Mouse (Mus musculus) kidney, embryonic 15.5 days (tissue): ENCODE measurements at regions not wholly inside any gene's neighbourhood (a gene's known extent, or its start where the extent isn't known, plus 50 kb on each side); places are given as distances from the start of the nearest gene placed in this dataset.

Experiments used
- ATAC-seq: fragments of 200-750 bp; cut with Nextera tagmentation; replicated peaks from 2 replicates; pipeline ENCODE4 v1.8.0; 2017; ENCODE audit warnings: moderate TSS enrichment; ENCODE audit not compliant: low FRiP score
- H3K27ac ChIP-seq: fragments of 300-500 bp; sonication (generic); 2 replicates; pipeline ENCODE4 v1.5.1; 2015; ENCODE audit warnings: mild to moderate bottlenecking, inconsistent platforms
- H3K27me3 ChIP-seq: fragments of 300-500 bp; sonication (generic); 2 replicates; pipeline ENCODE4 v1.6.1; 2015; ENCODE audit warnings: inconsistent platforms
- H3K36me3 ChIP-seq: fragments of 300-500 bp; sonication (generic); 2 replicates; pipeline ENCODE4 v1.6.1; 2015; ENCODE audit warnings: inconsistent platforms
- H3K4me1 ChIP-seq: fragments of 300-500 bp; sonication (generic); 2 replicates; pipeline ENCODE4 v1.6.1; 2015; ENCODE audit warnings: inconsistent platforms
- H3K4me2 ChIP-seq: fragments of 300-500 bp; sonication (generic); 2 replicates; pipeline ENCODE4 v1.6.1; 2015; ENCODE audit warnings: moderate library complexity, mild to moderate bottlenecking, inconsistent platforms
- H3K4me3 ChIP-seq: fragments of 300-500 bp; sonication (generic); replicated peaks from 2 replicates; pipeline ENCODE4 v1.5.1; 2015; ENCODE audit warnings: mild to moderate bottlenecking, inconsistent platforms
- H3K9ac ChIP-seq: fragments of 300-500 bp; sonication (generic); 2 replicates; pipeline ENCODE4 v1.6.1; 2015; ENCODE audit warnings: mild to moderate bottlenecking, inconsistent platforms
- H3K9me3 ChIP-seq: fragments of 300-500 bp; sonication (generic); replicated peaks from 2 replicates; pipeline ENCODE4 v1.6.1; 2016; ENCODE audit warnings: inconsistent platforms
- WGBS: fragments of 180-500 bp; shearing (Covaris S2); methylation state at CpG from one replicate; pipeline ENCODE4 v1.1.7; 2015; ENCODE audit warnings: mixed read lengths; 5-methylcytosine and 5-hydroxymethylcytosine counted together

DNA sequence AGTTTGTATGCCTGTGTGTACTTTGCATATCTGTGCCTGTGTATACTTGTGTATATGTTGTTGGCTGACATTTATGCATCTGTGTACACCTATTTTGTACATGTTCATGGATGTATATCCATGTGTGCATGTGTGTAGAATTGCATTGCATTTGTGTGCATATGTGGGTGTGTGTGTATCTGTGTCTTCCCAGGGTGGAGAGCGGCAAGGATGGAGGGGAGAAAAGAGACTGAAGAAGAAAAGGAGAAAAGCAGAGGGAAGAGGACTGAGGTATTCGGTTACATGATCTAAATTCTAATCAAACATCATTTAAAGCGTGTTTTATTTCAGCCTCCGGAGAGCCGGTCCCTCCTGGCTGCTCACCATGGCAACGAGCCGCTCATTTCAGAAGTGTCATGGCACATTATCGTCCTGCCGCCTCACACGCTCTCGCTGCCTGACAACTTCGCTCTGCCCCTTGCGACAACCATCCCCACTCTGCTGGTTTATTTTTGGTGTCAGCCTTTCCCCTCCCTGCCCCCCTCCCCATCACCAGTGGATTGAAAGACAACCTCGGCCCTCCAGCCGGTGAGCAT lies 58.6 kb downstream of the Mrm1 start:
- no peak overlapping the region for H3K4me2 ChIP-seq
- peaks cover 27% of the 10 kb centered on the region for H3K4me1 ChIP-seq
- ATAC-seq, result no peak
- no peaks in the 10 kb centered on the region for H3K36me3 ChIP-seq
- H3K27ac ChIP-seq, result no peak overlapping the region
- H3K4me3 ChIP-seq, result no peak overlapping the region
- peaks cover 42% of the 10 kb centered on the region for H3K27me3 ChIP-seq
- 25% methylated on average over 15 of the region's 15 CpGs for WGBS
- H3K9ac ChIP-seq, result no peak overlapping the region
- H3K9me3 ChIP-seq, result no peaks in the 10 kb centered on the region

DNA sequence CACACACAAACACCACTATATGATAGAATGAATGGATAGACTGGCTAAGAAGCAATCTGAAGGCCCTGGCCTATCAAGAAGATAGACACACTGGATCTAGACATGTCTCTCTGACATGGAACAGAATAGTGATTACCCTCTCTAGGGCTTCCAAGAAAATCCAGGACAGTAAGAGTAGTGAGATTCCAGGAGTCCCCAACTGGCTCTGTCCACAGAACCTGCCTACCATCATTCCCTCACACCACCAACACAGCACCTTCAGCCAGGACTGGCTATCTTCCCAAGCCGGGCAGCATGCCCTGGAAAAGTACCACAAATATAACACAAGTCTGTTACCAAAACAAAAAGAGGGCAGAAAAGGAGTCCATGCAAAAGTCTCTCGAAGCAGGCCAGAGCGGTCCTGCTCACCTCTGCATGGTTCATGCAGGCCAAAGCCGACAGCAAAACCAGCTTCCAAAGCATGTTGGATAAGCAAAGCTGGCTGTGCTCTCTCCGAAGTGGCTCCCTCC lies 59.8 kb downstream of the Mrm1 start:
- Histone ChIP-seq H3K27me3 (peaks cover 33% of the 10 kb centered on the region), H3K27ac (no peak overlapping the region), H3K9me3 (no peaks in the 10 kb centered on the region), H3K4me1 (peaks cover 16% of the 10 kb centered on the region), H3K4me3 (no peak overlapping the region), H3K36me3 (no peaks in the 10 kb centered on the region), H3K4me2 (no peak overlapping the region), H3K9ac (no peak overlapping the region)
- 86% methylated on average over 5 of the region's 5 CpGs for WGBS
- ATAC-seq, result no peak

DNA sequence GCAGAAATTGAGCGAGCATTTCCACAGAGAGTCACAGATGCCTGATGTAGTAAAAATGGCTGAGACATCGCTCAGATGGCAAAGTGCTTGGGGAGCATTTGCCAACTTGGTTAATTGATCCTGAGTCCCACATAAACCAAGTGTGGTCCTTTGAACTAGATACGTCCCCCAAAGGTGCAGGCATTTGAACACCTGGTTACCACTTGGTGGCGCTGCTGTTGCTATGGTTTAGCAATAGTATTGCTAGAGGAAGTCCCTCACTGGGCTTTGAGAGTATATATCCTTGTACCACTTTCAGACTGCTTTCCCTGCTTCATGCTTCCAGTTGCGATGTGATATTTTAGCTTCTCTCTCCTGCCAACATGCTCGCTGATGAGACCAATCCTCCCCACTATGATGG lies 67.3 kb downstream of the Mrm1 start:
- Histone ChIP-seq H3K9me3 (no peaks in the 10 kb centered on the region), H3K4me3 (no peak overlapping the region), H3K27ac (no peak overlapping the region), H3K9ac (no peak overlapping the region), H3K36me3 (no peaks in the 10 kb centered on the region), H3K4me1 (peaks cover 5% of the 10 kb centered on the region; the same call in 1 of the 2 replicates), H3K27me3 (peaks cover 2% of the 10 kb centered on the region; the same call in 1 of the 2 replicates), H3K4me2 (no peak overlapping the region)
- 81% methylated on average over 6 of the region's 6 CpGs for WGBS
- no peak for ATAC-seq

DNA sequence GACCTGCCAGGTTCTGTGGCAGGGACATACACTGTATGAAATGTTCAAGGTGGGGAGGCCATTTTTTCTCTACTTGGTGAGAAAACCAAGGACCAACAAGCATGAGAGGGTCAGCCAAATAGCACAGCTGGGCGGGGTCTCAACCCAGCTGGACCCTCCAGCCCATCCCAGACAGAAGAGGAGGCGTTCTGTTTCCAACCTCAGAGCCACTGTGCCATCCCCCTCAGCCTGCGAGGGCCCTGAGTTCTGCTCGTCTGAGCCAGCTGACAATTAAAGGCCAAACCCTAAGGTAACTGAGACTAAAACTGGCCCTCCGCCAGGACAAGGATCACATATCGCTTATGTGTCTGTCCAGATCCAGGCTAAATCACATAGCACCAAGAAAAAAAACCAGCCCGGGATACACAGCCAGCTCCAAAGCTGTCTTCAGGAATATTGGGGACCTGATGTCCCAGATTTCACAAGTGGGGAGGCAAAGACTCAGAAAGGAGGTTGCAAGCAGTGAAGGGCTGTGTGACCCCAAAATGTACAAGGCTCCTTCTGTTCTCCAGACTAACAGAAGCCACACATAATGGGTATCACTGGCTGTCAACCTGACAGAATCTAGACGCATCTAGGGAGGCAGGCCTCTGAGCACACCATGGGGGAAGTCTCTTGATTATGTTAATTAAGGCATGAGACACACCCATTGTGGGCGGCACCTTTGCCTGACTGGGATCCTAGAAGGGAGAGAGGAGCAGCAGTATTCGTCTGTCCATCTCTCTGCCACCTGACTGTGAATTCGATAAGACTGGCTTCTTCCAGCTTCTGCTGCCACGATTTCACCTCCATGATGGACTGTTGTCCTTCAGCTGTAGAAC lies 69.6 kb downstream of the Mrm1 start:
- no peak overlapping the region for H3K4me3 ChIP-seq
- no peak overlapping the region for H3K27ac ChIP-seq
- H3K36me3 ChIP-seq, result no peaks in the 10 kb centered on the region

DNA sequence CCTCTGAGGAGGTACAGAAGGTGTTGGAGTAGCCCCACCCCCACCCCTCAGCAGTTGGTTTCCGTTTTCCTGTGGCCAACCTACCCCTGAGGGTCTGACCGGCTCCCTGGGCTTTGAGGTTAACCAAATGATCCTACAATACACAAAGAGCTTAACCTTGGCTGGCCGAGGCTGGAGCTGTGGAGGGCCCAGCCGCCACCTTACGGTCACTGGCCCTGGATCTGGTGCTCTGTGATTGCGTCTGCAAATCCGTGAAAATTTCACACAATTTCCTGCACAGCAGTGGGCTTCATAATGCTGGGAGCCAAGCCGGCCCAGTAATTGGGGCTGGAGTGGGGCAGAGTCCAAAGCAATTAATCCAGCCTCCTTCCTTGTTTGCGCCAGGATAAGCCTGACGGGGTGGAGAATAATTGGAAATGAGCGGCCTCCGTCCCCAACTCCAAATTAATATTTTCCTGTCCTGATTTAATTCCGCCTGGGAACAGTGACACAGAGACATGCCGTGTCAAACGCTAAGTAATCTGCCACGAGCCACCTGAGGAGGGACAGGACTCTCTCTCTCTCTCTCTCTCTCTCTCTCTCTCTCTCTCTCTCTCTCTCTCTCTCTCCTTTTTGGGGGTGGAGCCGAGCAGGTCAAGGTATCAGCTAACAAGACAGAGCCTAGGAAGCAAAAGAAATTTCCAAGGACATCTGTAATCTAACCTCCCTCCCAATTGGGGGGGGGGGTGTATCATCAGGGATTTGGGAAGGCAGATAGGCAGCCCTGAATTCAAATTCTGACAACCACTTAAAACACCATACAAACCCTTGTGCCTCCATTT lies 80.3 kb downstream of the Mrm1 start:
- peak overlapping the region; percentile 19 for H3K4me2 ChIP-seq
- no peak for ATAC-seq
- WGBS, result 15% methylated on average over 17 of the region's 17 CpGs

More for the DNA sequence above, 69.6 kb downstream of the Mrm1 start:
- ATAC-seq, result no peak
- H3K27me3 ChIP-seq, result peaks cover 5% of the 10 kb centered on the region; the same call in 1 of the 2 replicates
- no peak overlapping the region for H3K4me2 ChIP-seq
- no peak overlapping the region for H3K9ac ChIP-seq
- H3K9me3 ChIP-seq, result no peaks in the 10 kb centered on the region
- H3K4me1 ChIP-seq, result peaks cover 11% of the 10 kb centered on the region
- 34% methylated on average over 12 of the region's 12 CpGs for WGBS

DNA sequence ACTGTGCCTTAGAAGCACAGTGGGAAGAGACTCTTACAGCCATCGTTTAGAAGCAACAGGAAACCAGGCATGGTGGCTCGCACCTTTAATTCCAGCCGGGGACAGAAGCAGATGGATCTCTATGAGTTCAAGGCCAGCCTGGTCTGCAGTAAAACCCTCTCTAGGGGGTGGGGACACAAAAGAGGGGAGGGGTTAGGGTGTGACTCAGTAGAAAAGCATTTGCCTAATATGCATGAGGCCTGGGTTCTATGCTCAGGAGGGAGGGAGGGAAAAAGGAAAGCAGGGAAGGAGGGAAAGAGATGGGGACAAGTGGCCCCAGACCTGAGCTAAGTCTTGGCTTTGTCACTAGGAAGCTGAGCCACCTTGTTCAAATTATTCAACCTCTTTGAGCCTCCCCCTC lies 81.2 kb downstream of the Mrm1 start:
- WGBS, result 42% methylated on average over 3 of the region's 3 CpGs
- no peak overlapping the region for H3K4me2 ChIP-seq
- H3K27ac ChIP-seq, result no peak overlapping the region
- peaks cover 11% of the 10 kb centered on the region; the same call in 1 of the 2 replicates for H3K27me3 ChIP-seq
- H3K36me3 ChIP-seq, result no peaks in the 10 kb centered on the region
- no peak overlapping the region for H3K9ac ChIP-seq
- peaks cover 5% of the 10 kb centered on the region for H3K4me1 ChIP-seq
- no peak overlapping the region for H3K4me3 ChIP-seq
- no peaks in the 10 kb centered on the region for H3K9me3 ChIP-seq
- ATAC-seq, result no peak

More for the DNA sequence above, 80.3 kb downstream of the Mrm1 start:
- peaks cover 5% of the 10 kb centered on the region for H3K4me1 ChIP-seq
- H3K9ac ChIP-seq, result no peak overlapping the region
- no peak overlapping the region for H3K4me3 ChIP-seq
- H3K27ac ChIP-seq, result peak overlapping the region; percentile 51; the same call in 1 of the 2 replicates
- no peaks in the 10 kb centered on the region for H3K36me3 ChIP-seq
- peaks cover 11% of the 10 kb centered on the region; the same call in 1 of the 2 replicates for H3K27me3 ChIP-seq
- H3K9me3 ChIP-seq, result no peaks in the 10 kb centered on the region

DNA sequence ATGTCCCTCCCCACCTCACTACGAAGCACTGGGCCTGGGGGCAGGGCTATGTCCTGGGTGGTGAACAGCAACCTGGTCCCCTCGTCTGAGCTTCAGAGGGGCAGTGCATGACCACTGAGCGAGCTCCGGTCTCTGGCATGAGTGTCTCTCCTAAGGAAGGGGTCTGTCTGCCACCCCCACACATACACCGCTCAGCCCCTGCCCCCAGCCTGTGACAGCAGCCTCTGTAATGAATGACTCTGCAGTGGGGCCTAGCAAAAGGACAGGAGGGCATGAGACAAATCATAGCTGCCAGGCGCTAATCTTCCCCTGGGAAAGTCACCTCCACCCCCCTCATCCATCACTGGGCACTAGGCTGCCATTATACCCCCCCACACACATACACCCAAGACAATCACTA lies 87.4 kb downstream of the Mrm1 start:
- no peak for ATAC-seq
- 59% methylated on average over 6 of the region's 6 CpGs for WGBS
- H3K36me3 ChIP-seq, result no peaks in the 10 kb centered on the region

DNA sequence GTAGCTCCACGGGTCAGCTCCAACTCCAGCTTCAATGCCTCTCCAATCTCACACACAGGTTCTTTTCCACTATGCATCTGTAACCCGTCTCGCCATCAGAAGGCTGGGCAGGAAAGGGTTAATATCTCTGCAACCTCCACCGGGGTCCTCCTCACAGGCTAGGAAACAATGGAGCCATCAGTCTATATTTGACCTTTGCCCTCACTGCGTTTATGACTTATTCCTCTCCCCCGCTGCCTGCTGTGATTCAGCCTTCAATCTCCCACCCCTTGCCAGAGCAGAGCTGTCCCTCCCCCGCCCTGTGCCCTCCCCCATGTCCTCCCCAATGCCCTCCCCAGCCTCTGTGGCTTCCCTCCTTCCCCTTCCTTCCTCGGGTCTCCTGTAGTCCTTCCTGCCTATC lies 89.1 kb downstream of the Mrm1 start:
- 31% methylated on average over 8 of the region's 8 CpGs for WGBS

More for the DNA sequence above, 87.4 kb downstream of the Mrm1 start:
- H3K4me3 ChIP-seq, result no peak overlapping the region
- no peak overlapping the region for H3K27ac ChIP-seq
- H3K27me3 ChIP-seq, result peaks cover 13% of the 10 kb centered on the region; the same call in 1 of the 2 replicates
- no peak overlapping the region for H3K9ac ChIP-seq
- H3K4me1 ChIP-seq, result no peaks in the 10 kb centered on the region
- no peak overlapping the region for H3K4me2 ChIP-seq
- H3K9me3 ChIP-seq, result no peaks in the 10 kb centered on the region

DNA sequence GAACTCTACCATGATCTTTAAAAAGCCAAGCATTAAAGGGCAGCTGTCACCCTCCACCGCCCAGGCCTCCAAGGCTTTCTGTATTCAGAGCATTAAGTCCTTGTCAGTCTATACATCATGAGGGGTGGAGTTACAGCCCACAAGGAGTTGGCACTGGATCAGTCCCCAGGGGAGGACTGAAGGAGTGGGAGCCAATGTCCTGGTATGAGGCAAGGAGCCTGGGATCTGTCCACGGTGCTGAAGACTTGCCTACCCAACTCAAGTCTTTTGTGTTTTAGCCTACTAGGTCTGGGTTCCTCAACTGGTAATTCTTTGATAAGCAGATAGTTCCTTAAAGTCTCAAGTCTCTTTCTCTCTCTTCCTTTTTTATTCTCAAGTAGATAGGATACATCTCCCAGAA lies 90.1 kb downstream of the Mrm1 start:
- no peak overlapping the region for H3K4me3 ChIP-seq
- ATAC-seq, result no peak
- H3K27me3 ChIP-seq, result peaks cover 25% of the 10 kb centered on the region; the same call in 1 of the 2 replicates
- no peaks in the 10 kb centered on the region for H3K9me3 ChIP-seq
- H3K36me3 ChIP-seq, result no peaks in the 10 kb centered on the region
- 11% methylated on average over 2 of the region's 2 CpGs for WGBS
- no peak overlapping the region for H3K27ac ChIP-seq
- H3K9ac ChIP-seq, result no peak overlapping the region
- no peak overlapping the region for H3K4me2 ChIP-seq
- no peaks in the 10 kb centered on the region for H3K4me1 ChIP-seq

More for the DNA sequence above, 89.1 kb downstream of the Mrm1 start:
- Histone ChIP-seq H3K4me2 (no peak overlapping the region), H3K9ac (no peak overlapping the region), H3K36me3 (no peaks in the 10 kb centered on the region), H3K27me3 (peaks cover 18% of the 10 kb centered on the region; the same call in 1 of the 2 replicates), H3K4me3 (no peak overlapping the region), H3K9me3 (no peaks in the 10 kb centered on the region), H3K27ac (no peak overlapping the region), H3K4me1 (no peaks in the 10 kb centered on the region)
- ATAC-seq, result no peak

DNA sequence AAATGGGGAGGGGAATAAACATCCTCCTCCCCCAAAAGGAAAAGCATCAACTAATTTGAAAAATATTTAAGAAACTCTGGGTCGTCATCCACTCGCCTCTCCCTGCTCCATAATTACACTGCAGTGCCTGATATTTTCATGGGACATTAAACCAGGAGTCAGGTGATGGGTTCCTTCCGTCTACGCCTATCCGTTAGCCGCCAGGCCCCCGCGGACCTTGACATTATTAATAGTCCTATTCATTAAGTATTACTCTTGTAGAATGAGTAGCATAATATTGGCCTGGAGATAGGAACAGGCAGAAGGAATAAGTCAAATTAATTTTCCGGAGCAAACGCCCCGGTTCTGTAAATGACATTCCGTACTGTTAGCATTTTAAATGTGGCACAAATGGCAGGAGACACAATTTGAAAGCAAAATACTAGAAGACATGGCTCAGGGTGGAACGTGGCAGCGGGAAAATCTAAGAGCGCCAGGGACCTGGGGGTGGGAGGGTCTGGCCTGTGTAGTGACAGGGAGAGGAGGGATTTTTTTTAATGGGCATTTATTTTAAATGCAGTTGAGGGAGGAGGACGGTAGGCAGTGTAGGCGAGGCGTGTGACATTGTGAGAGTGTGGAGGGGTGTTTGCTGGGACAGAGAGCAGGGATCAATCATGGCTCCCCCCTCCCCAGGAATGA lies 93.2 kb downstream of the Mrm1 start:
- 55% methylated on average over 18 of the region's 18 CpGs for WGBS
- no peaks in the 10 kb centered on the region for H3K9me3 ChIP-seq
- no peak overlapping the region for H3K4me3 ChIP-seq
- no peak for ATAC-seq
- no peak overlapping the region for H3K9ac ChIP-seq
- peaks cover 26% of the 10 kb centered on the region for H3K27me3 ChIP-seq
- no peak overlapping the region for H3K27ac ChIP-seq
- H3K36me3 ChIP-seq, result no peaks in the 10 kb centered on the region
- H3K4me2 ChIP-seq, result no peak overlapping the region
- no peaks in the 10 kb centered on the region for H3K4me1 ChIP-seq

DNA sequence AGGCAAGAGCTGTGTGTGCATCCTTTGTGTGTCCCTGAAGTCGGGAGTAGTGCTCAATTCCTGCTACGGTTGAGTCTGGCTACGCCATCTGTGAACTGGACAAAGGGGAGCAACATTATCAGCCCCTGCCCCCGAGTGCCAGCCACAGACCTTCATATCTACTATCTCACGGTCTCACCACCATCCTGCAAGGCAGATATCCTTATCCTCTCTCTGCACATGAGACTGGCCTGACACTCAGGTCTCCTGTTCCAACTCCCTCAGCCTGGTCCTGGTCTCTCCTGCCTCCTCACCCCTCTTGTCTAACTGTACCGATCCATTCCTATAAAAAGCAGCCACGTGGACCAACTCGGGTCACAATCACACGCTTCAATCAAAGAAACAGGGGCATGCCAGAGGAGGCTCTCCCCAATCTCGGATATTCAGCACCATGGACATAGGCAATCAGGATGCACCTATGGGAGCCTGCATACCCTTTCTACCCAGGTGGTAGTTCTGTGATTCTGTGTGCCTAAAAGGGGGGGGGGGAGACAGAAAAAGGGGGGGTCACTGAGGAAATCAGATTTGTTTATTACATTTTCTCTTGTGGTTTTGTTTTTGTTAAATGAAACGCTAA lies 94.0 kb downstream of the Mrm1 start:
- Histone ChIP-seq H3K4me1 (no peaks in the 10 kb centered on the region), H3K27ac (no peak overlapping the region), H3K27me3 (peaks cover 26% of the 10 kb centered on the region), H3K4me3 (no peak overlapping the region), H3K36me3 (no peaks in the 10 kb centered on the region), H3K4me2 (no peak overlapping the region), H3K9ac (no peak overlapping the region), H3K9me3 (no peaks in the 10 kb centered on the region)
- ATAC-seq, result no peak
- 55% methylated on average over 11 of the region's 11 CpGs for WGBS
